Mouse (Mus musculus) activated CD4-positive, CD25-positive, alpha-beta regulatory T cell, adult 4 months (primary cell): Measurements from ENCODE around the gene Cd3e. TPM values are rescaled to one million over a fixed set of nuclear protein-coding genes. Genes with fewer than 3 reads are reported as not detected.

Source experiments
- ATAC-seq: one replicate; pipeline ENCODE4 v1.8.0; 2017
- polyA plus RNA-seq, 2 experiments: library from polyadenylated mRNA; unstranded; fragments of 100-300 nt; shearing (Covaris generic); gene quantifications; one replicate each; pipeline ENCODE4 v1.2.1; 2017

Gene Cd3e
- polyA plus RNA-seq, 2 experiments from 2014 or later: 791 to 1,491 TPM

DNA sequence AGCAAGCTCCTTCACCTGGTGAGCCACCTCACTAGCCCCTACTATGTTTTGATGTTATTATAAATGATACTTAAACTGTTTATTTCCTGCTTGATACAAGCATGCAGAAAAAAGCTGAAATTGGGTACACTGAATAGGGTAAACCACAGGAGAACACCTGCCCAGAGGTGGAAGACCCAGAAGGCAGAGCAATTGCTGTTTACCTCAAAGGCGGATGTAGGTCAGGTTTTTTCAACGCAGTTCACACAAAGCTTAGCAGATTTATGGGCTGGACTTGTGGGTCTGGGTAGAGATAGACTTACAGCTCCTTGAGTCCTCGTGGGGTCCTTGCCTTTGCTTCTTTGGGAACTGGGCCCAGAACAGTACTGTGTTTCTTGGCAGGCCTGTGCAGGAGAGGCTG, 6.4 kb upstream of the Cd3e start:
- ATAC-seq: no peak

- peak; percentile 29 for ATAC-seq
Measured at GRCm38 (mm10) chr9:45014879-45015278, 5.5 kb upstream of the Cd3e start.

DNA sequence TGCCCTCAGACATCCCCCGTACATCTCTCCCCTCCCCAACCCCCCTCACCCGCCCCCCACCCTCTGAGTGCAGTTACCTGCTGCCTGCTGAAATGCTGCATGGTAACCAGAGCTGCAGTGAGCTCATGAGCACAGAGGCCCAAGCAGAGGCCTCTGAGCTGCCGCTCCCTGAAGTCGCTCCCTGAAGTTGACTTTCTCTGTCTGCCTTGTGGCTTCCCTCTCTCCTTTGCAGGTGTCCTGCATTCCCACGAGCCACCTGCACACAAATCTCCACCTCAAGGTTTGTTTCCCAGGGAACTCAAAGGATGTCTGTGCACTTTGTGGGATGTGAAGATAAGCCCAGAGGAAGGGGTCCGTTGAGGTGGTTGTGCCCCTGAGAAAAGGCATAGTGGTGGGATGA, 1.9 kb upstream of the Cd3e start:
- ATAC-seq: no peak

- ATAC-seq: peak; percentile 42
Measured at GRCm38 (mm10) chr9:45010461-45010860, 1.0 kb upstream of the Cd3e start.

- no peak for ATAC-seq
Measured at GRCm38 (mm10) chr9:45008342-45008741, 1.1 kb downstream of the Cd3e start.

- ATAC-seq: no peak
Measured at GRCm38 (mm10) chr9:45007404-45007803, 2.0 kb downstream of the Cd3e start.

DNA sequence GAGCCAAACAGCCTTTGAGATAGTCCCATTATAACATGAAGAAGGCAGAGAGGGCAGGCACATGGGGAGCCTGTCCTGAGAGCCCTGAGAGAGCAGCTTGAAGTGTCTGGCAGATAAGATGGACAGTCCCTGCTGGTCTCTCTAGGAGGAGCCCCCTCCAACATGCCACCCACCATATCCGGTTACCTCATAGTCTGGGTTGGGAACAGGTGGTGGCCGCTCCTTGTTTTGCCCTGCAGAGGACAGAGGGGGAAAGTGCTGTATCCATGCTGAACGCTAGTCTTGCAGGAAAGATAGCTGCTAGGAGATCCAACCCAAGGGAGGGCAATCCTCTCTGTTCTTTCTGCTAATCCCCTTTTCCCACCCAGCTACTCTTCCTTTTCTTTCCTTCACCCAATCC, 9.2 kb downstream of the Cd3e start:
- no peak for ATAC-seq

DNA sequence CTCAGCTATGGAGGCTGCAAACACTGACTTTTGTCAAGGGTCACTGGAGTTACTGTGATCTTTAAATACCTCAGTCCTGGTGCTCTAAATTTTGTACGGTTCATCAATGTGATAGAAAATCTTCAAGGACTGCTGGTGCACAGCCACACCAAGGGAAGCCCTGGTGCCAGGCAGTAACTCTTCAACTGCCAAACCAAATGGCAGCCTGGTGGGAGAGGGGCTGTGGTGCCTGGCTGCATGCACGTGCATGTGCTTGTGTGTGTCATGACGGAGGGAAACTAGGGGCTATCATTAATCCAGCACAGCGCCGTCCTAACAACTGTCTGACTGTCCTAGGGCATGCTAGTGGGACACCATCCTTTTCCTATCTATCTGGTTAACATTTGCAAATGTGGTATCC, 9.7 kb downstream of the Cd3e start:
- ATAC-seq: no peak

DNA sequence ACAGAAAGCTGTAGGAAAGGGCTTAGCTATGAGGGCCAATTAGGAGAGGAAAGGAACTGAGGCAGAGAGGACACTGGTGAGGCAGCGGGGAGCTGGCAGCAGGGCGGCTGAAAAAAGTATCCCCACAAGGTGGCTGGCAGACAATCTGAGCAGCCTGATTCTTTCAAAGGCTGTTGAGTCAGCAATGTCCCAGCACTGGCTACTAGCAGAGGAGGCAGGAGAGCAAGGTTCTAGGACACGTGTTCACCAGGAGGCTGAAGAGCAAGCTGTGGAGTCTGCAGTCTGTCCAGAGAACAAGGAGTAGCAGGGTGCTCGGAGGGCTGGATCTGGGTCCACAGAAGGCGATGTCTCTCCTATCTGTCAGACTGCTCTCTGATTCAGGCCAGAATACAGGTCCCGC, 10.3 kb downstream of the Cd3e start:
- no peak for ATAC-seq

GRCm38 (mm10) chr9:44998138-44998537, 11.3 kb downstream of the Cd3e start:
- ATAC-seq: peak; percentile 70

DNA sequence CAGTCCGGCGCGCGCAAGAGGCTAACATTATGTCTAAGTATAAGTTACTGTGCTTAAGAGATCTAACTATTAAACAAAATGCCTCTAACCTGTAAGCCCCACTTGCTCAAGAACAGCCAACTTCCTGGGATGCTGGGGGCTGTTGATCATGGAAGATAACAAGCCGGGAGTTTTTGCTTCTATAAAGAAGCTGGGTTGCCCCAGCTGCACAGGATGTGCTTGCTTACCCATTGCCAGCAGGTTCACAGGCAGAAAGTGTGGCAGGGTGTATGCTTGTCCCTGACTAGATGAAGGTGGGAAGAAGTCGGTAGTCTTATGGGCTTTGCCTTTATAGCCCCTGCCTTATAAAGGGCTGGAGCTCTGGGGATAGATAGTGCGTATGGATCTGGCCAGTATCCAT, 12.8 kb downstream of the Cd3e start:
- ATAC-seq: no peak

- ATAC-seq: no peak
Measured at GRCm38 (mm10) chr9:44994962-44995361, 14.5 kb downstream of the Cd3e start.

DNA sequence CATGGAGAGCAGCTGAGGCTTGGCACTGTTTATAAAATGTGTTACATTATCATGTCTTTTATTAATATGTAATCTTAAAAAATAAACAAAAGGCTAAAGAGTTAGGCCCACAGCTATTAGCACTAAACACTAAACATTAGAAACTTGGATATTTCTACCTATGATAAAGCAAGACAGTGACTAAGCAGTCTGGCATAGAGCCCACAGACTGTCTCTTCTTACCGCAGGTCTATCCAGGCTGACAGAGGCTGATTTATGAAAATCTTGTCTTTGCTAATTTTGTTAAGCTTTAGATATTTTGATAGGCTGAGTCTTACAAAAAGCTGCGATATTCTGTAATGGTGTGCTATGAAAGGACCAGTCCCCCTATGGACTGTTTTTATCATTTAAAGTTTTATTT, 16.2 kb downstream of the Cd3e start:
- ATAC-seq: no peak

GRCm38 (mm10) chr9:44992271-44992670, 17.2 kb downstream of the Cd3e start:
- no peak for ATAC-seq

- no peak for ATAC-seq
Measured at GRCm38 (mm10) chr9:44991821-44992220, 17.6 kb downstream of the Cd3e start.

GRCm38 (mm10) chr9:44986976-44987375, 22.5 kb downstream of the Cd3e start:
- peak; percentile 41 for ATAC-seq

DNA sequence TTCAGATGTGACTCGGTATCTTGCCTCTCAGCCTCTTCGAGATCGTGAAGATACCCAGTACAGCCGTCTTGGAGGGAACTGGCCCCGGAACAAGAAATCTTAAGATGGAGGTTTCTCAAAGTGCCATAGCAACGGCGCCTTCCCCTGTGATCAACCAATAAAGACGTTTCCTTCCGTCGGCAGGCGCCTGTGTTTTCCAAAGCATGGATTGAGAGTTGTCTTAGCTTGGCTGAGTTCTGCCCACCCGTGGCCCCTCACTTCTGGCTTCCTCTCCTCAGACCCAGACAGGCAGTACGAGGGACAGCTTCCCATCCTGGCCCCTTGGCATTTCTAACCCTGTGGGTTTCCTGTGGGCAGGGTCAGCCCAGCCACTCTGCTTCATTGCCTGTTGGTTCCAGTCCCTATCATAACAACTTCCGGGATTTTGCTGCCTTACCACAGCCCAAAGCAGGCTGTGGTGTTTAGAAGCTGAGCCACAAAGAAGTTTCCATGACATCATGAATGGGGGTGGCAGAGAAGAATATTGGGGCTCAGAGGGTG, 23.1 kb downstream of the Cd3e start:
- ATAC-seq: peak; percentile 85

DNA sequence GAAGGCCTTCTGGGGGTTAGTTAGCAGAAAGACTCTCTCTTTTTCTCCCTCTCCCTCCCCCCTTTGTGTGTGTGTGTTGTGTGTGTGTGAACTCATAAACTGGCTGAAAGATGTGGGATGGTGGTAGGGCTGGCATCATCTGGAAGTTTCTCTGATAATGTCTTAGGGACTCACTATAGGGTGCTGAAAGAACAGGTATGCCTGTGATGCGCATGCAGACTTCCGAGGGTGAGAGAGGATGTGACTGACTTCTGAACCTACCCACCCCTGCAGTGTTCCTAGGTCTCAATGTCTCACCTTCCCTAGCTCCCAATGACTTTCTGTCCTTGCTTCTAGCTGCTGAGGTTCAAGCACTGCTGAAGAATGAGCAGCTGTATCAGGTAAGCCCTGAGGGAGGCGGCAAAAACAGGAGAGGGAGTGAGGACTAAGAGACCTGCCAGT, 23.7 kb downstream of the Cd3e start:
- no peak for ATAC-seq

GRCm38 (mm10) chr9:44983001-44983400, 26.4 kb downstream of the Cd3e start:
- no peak for ATAC-seq

- ATAC-seq: no peak
Measured at GRCm38 (mm10) chr9:44982531-44982930, 26.9 kb downstream of the Cd3e start.

DNA sequence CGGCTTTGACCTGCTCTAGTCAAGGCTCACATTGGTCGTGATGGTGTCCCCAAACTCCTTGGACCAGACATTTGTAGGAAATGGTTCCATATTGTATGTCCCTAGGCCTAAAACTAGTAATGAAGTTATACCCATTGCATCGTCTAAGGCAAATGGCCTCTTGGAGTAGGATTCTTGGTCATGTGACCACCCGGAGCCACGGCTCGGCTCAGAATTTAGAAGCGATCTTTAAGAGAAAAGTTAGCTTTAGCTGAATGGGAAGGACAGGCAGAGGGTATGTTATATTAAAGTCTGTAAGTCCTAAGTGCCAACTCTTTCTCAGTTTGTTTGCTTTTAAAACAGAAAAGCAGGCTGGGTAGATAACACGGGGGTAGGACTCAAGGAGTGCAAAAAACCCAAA, 27.3 kb downstream of the Cd3e start:
- ATAC-seq: no peak

- peak; percentile 13 for ATAC-seq
Measured at GRCm38 (mm10) chr9:44981676-44982075, 27.8 kb downstream of the Cd3e start, which contains the start of gene Cd3d. Cd3d (plus strand) TSS chr9:44981786.

- ATAC-seq: no peak
Measured at GRCm38 (mm10) chr9:44981104-44981503, 28.3 kb downstream of the Cd3e start.

- peak; percentile 90 for ATAC-seq
Measured at GRCm38 (mm10) chr9:44980242-44980641, 29.2 kb downstream of the Cd3e start, which contains the start of gene Cd3g. Cd3g (minus strand) TSS chr9:44980431.

GRCm38 (mm10) chr9:44979806-44980205, 29.6 kb downstream of the Cd3e start:
- ATAC-seq: no peak
